Mouse (Mus musculus): ENCODE data around the gene Thap8. TPM values are rescaled to one million over a fixed set of nuclear protein-coding genes. Genes with fewer than 3 reads are reported as not detected.

The Thap8 gene
- polyA plus RNA-seq, 1 experiment from 2014 or later = 0.32 TPM

GRCm38 (mm10) chr7:30320946-30321345 lies 41.1 kb downstream of the Thap8 start:
- ATAC-seq (no peak), DNase-seq (ENCODE audit: low spot score) (no peak)
- Histone ChIP-seq H3K27ac (ENCODE audit: low read depth, low read length) (no peak overlapping the region), H3K27me3 (replicated peaks; ENCODE audit: control insufficient read depth, insufficient read depth, low read length) (no peaks in the 10 kb centered on the region), H3K4me1 (ENCODE audit: control insufficient read depth, insufficient read depth, low read length) (peaks cover 2% of the 10 kb centered on the region; the same call in 1 of the 2 replicates), H3K4me3 (ENCODE audit: low read depth, low read length) (peak overlapping the region; percentile 87; the same call in 1 of the 2 replicates), H3K9me3 (replicated peaks; ENCODE audit: control insufficient read depth, low read length) (no peaks in the 10 kb centered on the region), H3K9ac (ENCODE audit: low read length) (peak overlapping the region; percentile 89; the same call in 1 of the 2 replicates), H3K36me3 (ENCODE audit: control insufficient read depth, insufficient read depth, low read length) (no peaks in the 10 kb centered on the region), H3K4me2 (ENCODE audit: low read length) (peak overlapping the region; percentile 67)
- 84% methylated on average over 2 of the region's 2 CpGs for WGBS

GRCm38 (mm10) chr7:30321539-30322284 lies 41.8 kb downstream of the Thap8 start, which contains the start of gene E130208F15Rik:
Gene E130208F15Rik, plus strand, starts transcription at chr7:30321740.
- DNase-seq (ENCODE audit: low spot score) (peak; percentile 72), ATAC-seq (peak; percentile 75)
- Histone ChIP-seq H3K9me3 (replicated peaks; ENCODE audit: control insufficient read depth, low read length) (no peaks in the 10 kb centered on the region), H3K4me3 (ENCODE audit: low read depth, low read length) (peak within 1 kb of the TSS; percentile 87), H3K27ac (ENCODE audit: low read depth, low read length) (peak within 1 kb of the TSS; percentile 76; the same call in 1 of the 2 replicates), H3K9ac (ENCODE audit: low read length) (peak within 1 kb of the TSS; percentile 89), H3K4me1 (ENCODE audit: control insufficient read depth, insufficient read depth, low read length) (peaks cover 2% of the 10 kb centered on the region; the same call in 1 of the 2 replicates), H3K4me2 (ENCODE audit: low read length) (peak within 1 kb of the TSS; percentile 67), H3K36me3 (ENCODE audit: control insufficient read depth, insufficient read depth, low read length) (no peaks in the 10 kb centered on the region), H3K27me3 (replicated peaks; ENCODE audit: control insufficient read depth, insufficient read depth, low read length) (no peaks in the 10 kb centered on the region)
- WGBS = under 1% methylated on average over 63 of the region's 63 CpGs

GRCm38 (mm10) chr7:30322285-30322667 lies 42.4 kb downstream of the Thap8 start:
- peak; percentile 100 for ATAC-seq

GRCm38 (mm10) chr7:30322865-30323264 lies 43.0 kb downstream of the Thap8 start:
- H3K27ac ChIP-seq (ENCODE audit: low read depth, low read length) = no peak overlapping the region
- ATAC-seq = no peak
- 36% methylated on average over 6 of the region's 6 CpGs for WGBS

More at GRCm38 (mm10) chr7:30322285-30322667, 42.4 kb downstream of the Thap8 start:
- Histone ChIP-seq H3K9me3 (replicated peaks; ENCODE audit: control insufficient read depth, low read length) (no peaks in the 10 kb centered on the region), H3K36me3 (ENCODE audit: control insufficient read depth, insufficient read depth, low read length) (no peaks in the 10 kb centered on the region), H3K9ac (ENCODE audit: low read length) (peak overlapping the region; percentile 89), H3K4me3 (ENCODE audit: low read depth, low read length) (peak overlapping the region; percentile 87), H3K4me2 (ENCODE audit: low read length) (peak overlapping the region; percentile 67), H3K4me1 (ENCODE audit: control insufficient read depth, insufficient read depth, low read length) (peaks cover 2% of the 10 kb centered on the region; the same call in 1 of the 2 replicates), H3K27me3 (replicated peaks; ENCODE audit: control insufficient read depth, insufficient read depth, low read length) (no peaks in the 10 kb centered on the region), H3K27ac (ENCODE audit: low read depth, low read length) (peak overlapping the region; percentile 76; the same call in 1 of the 2 replicates)
- WGBS = under 1% methylated on average over 20 of the region's 20 CpGs
- peak; percentile 99 for DNase-seq (ENCODE audit: low spot score)

GRCm38 (mm10) chr7:30323795-30324194 lies 43.9 kb downstream of the Thap8 start, which contains the start of gene Sdhaf1:
Gene Sdhaf1, minus strand, starts transcription at chr7:30323895.
- no peak for DNase-seq (ENCODE audit: low spot score)
- WGBS = 73% methylated on average over 3 of the region's 3 CpGs
- peak within 1 kb of the TSS; percentile 57; the same call in 1 of the 2 replicates for H3K9ac ChIP-seq (ENCODE audit: low read length)
- H3K4me1 ChIP-seq (ENCODE audit: control insufficient read depth, insufficient read depth, low read length) = peaks cover 2% of the 10 kb centered on the region; the same call in 1 of the 2 replicates
- H3K4me2 ChIP-seq (ENCODE audit: low read length) = peak within 1 kb of the TSS; percentile 67
- H3K36me3 ChIP-seq (ENCODE audit: control insufficient read depth, insufficient read depth, low read length) = no peaks in the 10 kb centered on the region
- ATAC-seq = no peak
- H3K9me3 ChIP-seq (replicated peaks; ENCODE audit: control insufficient read depth, low read length) = no peaks in the 10 kb centered on the region
- peak within 1 kb of the TSS; percentile 87 for H3K4me3 ChIP-seq (ENCODE audit: low read depth, low read length)
- H3K27ac ChIP-seq (ENCODE audit: low read depth, low read length) = no peak within 1 kb of the TSS
- no peaks in the 10 kb centered on the region for H3K27me3 ChIP-seq (replicated peaks; ENCODE audit: control insufficient read depth, insufficient read depth, low read length)

More at GRCm38 (mm10) chr7:30322865-30323264, 43.0 kb downstream of the Thap8 start:
- Histone ChIP-seq H3K36me3 (ENCODE audit: control insufficient read depth, insufficient read depth, low read length) (no peaks in the 10 kb centered on the region), H3K4me2 (ENCODE audit: low read length) (peak overlapping the region; percentile 67), H3K4me3 (ENCODE audit: low read depth, low read length) (peak overlapping the region; percentile 87), H3K9ac (ENCODE audit: low read length) (peak overlapping the region; percentile 57), H3K4me1 (ENCODE audit: control insufficient read depth, insufficient read depth, low read length) (peaks cover 2% of the 10 kb centered on the region; the same call in 1 of the 2 replicates), H3K9me3 (replicated peaks; ENCODE audit: control insufficient read depth, low read length) (no peaks in the 10 kb centered on the region), H3K27me3 (replicated peaks; ENCODE audit: control insufficient read depth, insufficient read depth, low read length) (no peaks in the 10 kb centered on the region)
- no peak for DNase-seq (ENCODE audit: low spot score)

GRCm38 (mm10) chr7:30324300-30324944 lies 44.5 kb downstream of the Thap8 start:
- no peak for DNase-seq (ENCODE audit: low spot score)
- Histone ChIP-seq H3K4me1 (ENCODE audit: control insufficient read depth, insufficient read depth, low read length) (peaks cover 2% of the 10 kb centered on the region; the same call in 1 of the 2 replicates), H3K36me3 (ENCODE audit: control insufficient read depth, insufficient read depth, low read length) (no peaks in the 10 kb centered on the region), H3K27me3 (replicated peaks; ENCODE audit: control insufficient read depth, insufficient read depth, low read length) (no peaks in the 10 kb centered on the region), H3K4me3 (ENCODE audit: low read depth, low read length) (no peak overlapping the region), H3K4me2 (ENCODE audit: low read length) (no peak overlapping the region), H3K27ac (ENCODE audit: low read depth, low read length) (no peak overlapping the region), H3K9me3 (replicated peaks; ENCODE audit: control insufficient read depth, low read length) (no peaks in the 10 kb centered on the region), H3K9ac (ENCODE audit: low read length) (no peak overlapping the region)
- WGBS = 82% methylated on average over 5 of the region's 5 CpGs
- no peak for ATAC-seq

GRCm38 (mm10) chr7:30325364-30325763 lies 45.5 kb downstream of the Thap8 start:
- H3K4me1 ChIP-seq (ENCODE audit: control insufficient read depth, insufficient read depth, low read length) = peaks cover 2% of the 10 kb centered on the region; the same call in 1 of the 2 replicates
- H3K27me3 ChIP-seq (replicated peaks; ENCODE audit: control insufficient read depth, insufficient read depth, low read length) = no peaks in the 10 kb centered on the region
- no peaks in the 10 kb centered on the region for H3K36me3 ChIP-seq (ENCODE audit: control insufficient read depth, insufficient read depth, low read length)
- WGBS = 41% methylated on average over 2 of the region's 2 CpGs
- no peak overlapping the region for H3K27ac ChIP-seq (ENCODE audit: low read depth, low read length)
- H3K4me2 ChIP-seq (ENCODE audit: low read length) = no peak overlapping the region
- no peak overlapping the region for H3K9ac ChIP-seq (ENCODE audit: low read length)
- DNase-seq (ENCODE audit: low spot score) (peak; percentile 25), ATAC-seq (no peak)
- H3K9me3 ChIP-seq (replicated peaks; ENCODE audit: control insufficient read depth, low read length) = no peaks in the 10 kb centered on the region
- no peak overlapping the region for H3K4me3 ChIP-seq (ENCODE audit: low read depth, low read length)

- H3K27me3 ChIP-seq (replicated peaks; ENCODE audit: control insufficient read depth, insufficient read depth, low read length) = no peaks in the 10 kb centered on the region
- no peak overlapping the region for H3K27ac ChIP-seq (ENCODE audit: low read depth, low read length)
- DNase-seq (ENCODE audit: low spot score) = no peak
- ATAC-seq = no peak
- no peaks in the 10 kb centered on the region for H3K9me3 ChIP-seq (replicated peaks; ENCODE audit: control insufficient read depth, low read length)
- no peak overlapping the region for H3K9ac ChIP-seq (ENCODE audit: low read length)
- peaks cover 2% of the 10 kb centered on the region; the same call in 1 of the 2 replicates for H3K4me1 ChIP-seq (ENCODE audit: control insufficient read depth, insufficient read depth, low read length)
- H3K36me3 ChIP-seq (ENCODE audit: control insufficient read depth, insufficient read depth, low read length) = no peaks in the 10 kb centered on the region
- H3K4me3 ChIP-seq (ENCODE audit: low read depth, low read length) = no peak overlapping the region
- H3K4me2 ChIP-seq (ENCODE audit: low read length) = no peak overlapping the region
Measured at GRCm38 (mm10) chr7:30326427-30326826, 46.5 kb downstream of the Thap8 start.
